Mouse (Mus musculus) kidney, embryonic 14.5 days (tissue): ENCODE data around the gene Krt77. TPM values are rescaled to one million over a fixed set of nuclear protein-coding genes. Genes with fewer than 3 reads are reported as not detected.

Source experiments
- microRNA-seq: library from miRNA; unstranded; fragments of <30 nt; microRNA quantifications from one replicate; pipeline ENCODE4, GENCODE M21; 2016
- polyA plus RNA-seq: library from polyadenylated mRNA; unstranded; fragments of >200 nt; fragmentation: Nextera tagmentation; extraction: Ambion mirVana; gene quantifications from 2 replicates; pipeline ENCODE4 v1.2.1, GENCODE M21; 2014

Gene Krt77
- polyA plus RNA-seq, 1 experiment from 2014 or later, result not detected

Small RNA genes lying within 50 kb of the gene (microRNA-seq; reads per million reads assigned to microRNA genes)
- not detected for gene Gm44356

Other genes with a start within 250 kb of the Krt77 start
- not detected in 2 replicates for gene Gm5414, start 241.5 kb downstream of the Krt77 start, polyA plus RNA-seq
- gene Gm5478, start 222.3 kb downstream of the Krt77 start, polyA plus RNA-seq, result not detected in 2 replicates
- gene Krt6b, start 189.4 kb downstream of the Krt77 start, polyA plus RNA-seq, result not detected in 2 replicates
- not detected in 2 replicates for gene Krt6a, start 175.4 kb downstream of the Krt77 start, polyA plus RNA-seq
- not detected in 2 replicates for gene Krt5, start 156.8 kb downstream of the Krt77 start, polyA plus RNA-seq
- not detected in 2 replicates for gene Krt71, start 126.6 kb downstream of the Krt77 start, polyA plus RNA-seq
- not detected in 2 replicates for gene Krt72, start 83.2 kb downstream of the Krt77 start, polyA plus RNA-seq
- gene Krt73, start 67.4 kb downstream of the Krt77 start, polyA plus RNA-seq, result not detected in 2 replicates
- not detected in 2 replicates for gene Krt2, start 51.5 kb downstream of the Krt77 start, polyA plus RNA-seq
- 0.93 and 1.8 TPM in 2 replicates for gene Krt1, start 18.9 kb downstream of the Krt77 start, polyA plus RNA-seq
- gene Krt76, start 23.2 kb upstream of the Krt77 start, polyA plus RNA-seq, result not detected in 2 replicates
- 0.11 and 0.38 TPM in 2 replicates for gene Krt4, start 55.0 kb upstream of the Krt77 start, polyA plus RNA-seq
- 0.41 and 0.49 TPM in 2 replicates for gene Krt79, start 70.6 kb upstream of the Krt77 start, polyA plus RNA-seq
- gene Krt78, start 84.6 kb upstream of the Krt77 start, polyA plus RNA-seq, result not detected in 2 replicates
- 179 and 184 TPM in 2 replicates for gene Krt8, start 134.8 kb upstream of the Krt77 start, polyA plus RNA-seq
- 140 and 164 TPM in 2 replicates for gene Krt18, start 158.5 kb upstream of the Krt77 start, polyA plus RNA-seq
- gene Eif4b, start 204.1 kb upstream of the Krt77 start, polyA plus RNA-seq, result 85.1 and 139 TPM in 2 replicates
- gene Tns2, start 230.7 kb upstream of the Krt77 start, polyA plus RNA-seq, result 39.1 and 46.6 TPM in 2 replicates